Mouse (Mus musculus): ENCODE results near the gene Hoxb1. TPM values are rescaled to one million over a fixed set of nuclear protein-coding genes. Genes with fewer than 3 reads are reported as not detected.

Gene Hoxb1
- polyA plus RNA-seq, 1 experiment from 2014 or later = 0.13 TPM

- ATAC-seq (ENCODE audit: low read depth) = no peak
- Histone ChIP-seq H3K27me3 (replicated peaks; ENCODE audit: control insufficient read depth, insufficient read depth, low read length) (peaks cover 94% of the 10 kb centered on the region), H3K27ac (replicated peaks; ENCODE audit: low read depth, low read length) (no peak overlapping the region; the same call in 1 of the 2 replicates), H3K4me3 (ENCODE audit: low read depth, low read length) (peak overlapping the region; percentile 29), H3K9ac (ENCODE audit: low read depth, low read length) (peak overlapping the region; percentile 56; the same call in 1 of the 2 replicates), H3K36me3 (ENCODE audit: control insufficient read depth, insufficient read depth, low read length) (no peaks in the 10 kb centered on the region), H3K4me1 (ENCODE audit: control insufficient read depth, insufficient read depth, low read length) (no peaks in the 10 kb centered on the region), H3K4me2 (ENCODE audit: low read depth, low read length) (peak overlapping the region; percentile 50), H3K9me3 (ENCODE audit: control insufficient read depth, low read length) (0 out of 2 replicates have a peak, but pooled peaks cover 5% of the 10 kb centered on the region)
- no peak for DNase-seq (ENCODE audit: low spot score)
- 4% methylated on average over 9 of the region's 9 CpGs for WGBS
Measured at GRCm38 (mm10) chr11:96354801-96355311, 10.7 kb upstream of the Hoxb1 start.

DNA sequence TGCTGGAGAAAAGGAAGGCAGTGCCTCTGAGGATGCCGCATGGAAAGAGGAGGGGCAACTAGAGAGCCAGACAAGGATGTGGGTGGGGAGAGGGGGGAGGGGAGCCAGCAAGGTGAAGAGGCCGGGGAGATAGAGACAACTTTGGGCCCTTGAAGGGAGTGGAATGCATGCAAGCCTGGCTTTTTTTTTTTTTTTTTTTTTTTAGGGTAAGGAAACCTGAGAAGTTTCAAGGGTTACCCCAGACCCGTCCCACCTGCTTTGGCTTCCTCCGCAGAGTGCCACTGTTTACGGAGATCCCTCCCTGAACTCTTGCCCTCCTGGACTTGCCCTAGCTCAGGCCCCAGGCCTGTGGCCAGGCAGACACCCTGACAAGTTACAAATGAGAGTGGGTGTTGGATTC is 1.7 kb upstream of the Hoxb1 start:
- ATAC-seq (ENCODE audit: low read depth) (no peak), DNase-seq (ENCODE audit: low spot score) (no peak)
- Histone ChIP-seq H3K4me3 (ENCODE audit: low read depth, low read length) (no peak overlapping the region), H3K4me1 (ENCODE audit: control insufficient read depth, insufficient read depth, low read length) (no peaks in the 10 kb centered on the region), H3K27ac (replicated peaks; ENCODE audit: low read depth, low read length) (no peak overlapping the region), H3K4me2 (ENCODE audit: low read depth, low read length) (no peak overlapping the region), H3K9ac (ENCODE audit: low read depth, low read length) (no peak overlapping the region), H3K9me3 (ENCODE audit: control insufficient read depth, low read length) (0 out of 2 replicates have a peak, but pooled peaks cover 5% of the 10 kb centered on the region), H3K36me3 (ENCODE audit: control insufficient read depth, insufficient read depth, low read length) (no peaks in the 10 kb centered on the region), H3K27me3 (replicated peaks; ENCODE audit: control insufficient read depth, insufficient read depth, low read length) (peaks cover 92% of the 10 kb centered on the region)
- 4% methylated on average over 5 of the region's 5 CpGs for whole genome bisulfite sequencing

DNA sequence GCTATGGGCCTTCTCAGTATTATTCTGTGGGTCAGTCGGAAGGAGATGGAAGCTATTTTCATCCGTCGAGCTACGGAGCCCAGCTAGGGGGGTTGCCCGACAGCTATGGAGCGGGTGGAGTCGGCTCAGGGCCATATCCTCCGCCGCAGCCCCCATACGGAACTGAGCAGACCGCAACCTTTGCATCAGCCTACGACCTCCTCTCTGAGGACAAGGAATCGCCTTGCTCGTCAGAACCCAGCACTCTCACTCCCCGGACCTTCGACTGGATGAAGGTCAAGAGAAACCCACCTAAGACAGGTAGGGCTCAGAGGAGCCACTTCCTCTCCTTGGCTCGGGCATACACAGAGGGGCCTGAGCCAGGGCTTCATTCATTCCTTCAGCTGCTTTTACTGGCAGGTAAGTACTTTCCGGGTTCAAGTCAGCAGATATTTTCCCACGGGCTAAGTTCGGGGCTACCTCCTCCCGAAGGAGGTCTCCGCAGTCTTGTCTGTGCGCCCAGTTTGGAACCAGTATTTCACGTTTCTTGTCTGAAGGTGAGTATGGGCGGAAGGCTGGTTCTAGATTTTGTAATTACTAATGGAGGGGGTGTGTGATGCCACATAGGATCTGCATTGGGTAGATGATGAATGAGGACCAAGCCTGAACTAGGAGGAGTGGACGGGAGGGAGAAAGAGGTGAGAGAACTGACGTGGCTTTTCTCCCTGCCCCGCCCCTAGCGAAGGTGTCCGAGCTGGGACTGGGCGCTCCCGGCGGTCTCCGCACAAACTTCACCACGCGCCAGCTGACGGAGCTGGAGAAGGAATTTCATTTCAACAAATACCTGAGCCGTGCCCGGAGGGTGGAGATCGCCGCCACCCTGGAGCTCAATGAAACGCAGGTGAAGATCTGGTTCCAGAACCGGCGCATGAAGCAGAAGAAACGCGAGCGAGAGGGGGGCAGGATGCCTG is 815 bp downstream of the Hoxb1 start:
- Histone ChIP-seq H3K4me2 (ENCODE audit: low read depth, low read length) (peak overlapping the region; percentile 24; the same call in 1 of the 2 replicates), H3K9ac (ENCODE audit: low read depth, low read length) (no peak overlapping the region), H3K27me3 (replicated peaks; ENCODE audit: control insufficient read depth, insufficient read depth, low read length) (peaks cover 97% of the 10 kb centered on the region), H3K27ac (replicated peaks; ENCODE audit: low read depth, low read length) (no peak overlapping the region), H3K4me3 (ENCODE audit: low read depth, low read length) (no peak overlapping the region), H3K9me3 (ENCODE audit: control insufficient read depth, low read length) (no peaks in the 10 kb centered on the region), H3K4me1 (ENCODE audit: control insufficient read depth, insufficient read depth, low read length) (no peaks in the 10 kb centered on the region), H3K36me3 (ENCODE audit: control insufficient read depth, insufficient read depth, low read length) (no peaks in the 10 kb centered on the region)
- ATAC-seq (ENCODE audit: low read depth) (0 out of 2 replicates have a peak, but pooled peaks have one; percentile 22), DNase-seq (ENCODE audit: low spot score) (peak; percentile 47)
- 2% methylated on average over 44 of the region's 47 CpGs for WGBS

DNA sequence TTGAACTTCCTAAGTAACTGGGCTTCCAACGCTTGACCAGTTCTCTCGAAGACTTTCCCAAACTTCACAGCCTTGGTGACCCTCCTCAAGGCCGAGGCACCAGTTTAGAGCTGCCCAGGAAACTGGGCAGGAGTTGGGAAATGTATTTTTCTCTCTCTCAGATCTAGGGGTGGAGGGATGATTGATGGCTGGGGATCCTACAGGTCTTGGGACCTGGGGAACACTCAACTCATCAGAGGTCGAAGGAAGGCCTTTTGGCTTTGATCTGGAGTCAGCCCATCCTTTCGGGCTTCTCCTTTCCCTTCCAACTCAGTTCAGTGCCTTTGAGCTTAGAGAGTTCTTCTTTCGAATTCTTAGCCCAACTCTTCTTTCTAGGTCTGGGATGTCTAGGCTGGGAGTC is 1.6 kb downstream of the Hoxb1 start:
- Histone ChIP-seq H3K4me1 (ENCODE audit: control insufficient read depth, insufficient read depth, low read length) (no peaks in the 10 kb centered on the region), H3K9ac (ENCODE audit: low read depth, low read length) (no peak overlapping the region), H3K9me3 (ENCODE audit: control insufficient read depth, low read length) (no peaks in the 10 kb centered on the region), H3K27ac (replicated peaks; ENCODE audit: low read depth, low read length) (no peak overlapping the region), H3K27me3 (replicated peaks; ENCODE audit: control insufficient read depth, insufficient read depth, low read length) (peaks cover 97% of the 10 kb centered on the region), H3K4me3 (ENCODE audit: low read depth, low read length) (no peak overlapping the region), H3K4me2 (ENCODE audit: low read depth, low read length) (no peak overlapping the region), H3K36me3 (ENCODE audit: control insufficient read depth, insufficient read depth, low read length) (no peaks in the 10 kb centered on the region)
- WGBS = 16% methylated on average over 6 of the region's 6 CpGs
- DNase-seq (ENCODE audit: low spot score) = no peak
- no peak for ATAC-seq (ENCODE audit: low read depth)

DNA sequence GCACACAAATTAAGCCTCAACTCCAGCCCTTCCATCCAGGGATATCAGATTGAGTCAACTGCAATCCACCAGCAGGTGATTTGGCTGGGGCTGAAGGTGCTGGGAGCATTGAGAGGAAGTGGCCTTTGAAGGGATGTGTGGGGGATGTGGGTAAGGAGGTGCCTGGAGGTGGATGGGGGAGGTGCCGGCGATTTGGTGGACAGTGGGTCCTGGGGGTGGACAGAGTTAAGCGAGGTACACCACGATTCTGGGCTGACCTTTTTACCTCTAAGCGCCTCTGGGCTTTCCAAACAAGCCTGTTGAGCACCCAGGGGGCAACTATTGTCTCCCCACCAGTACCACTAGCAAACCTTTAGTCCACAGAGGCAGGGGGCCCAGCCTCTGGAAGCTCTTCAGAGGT is 3.1 kb downstream of the Hoxb1 start:
- Histone ChIP-seq H3K4me1 (ENCODE audit: control insufficient read depth, insufficient read depth, low read length) (no peaks in the 10 kb centered on the region), H3K27me3 (replicated peaks; ENCODE audit: control insufficient read depth, insufficient read depth, low read length) (peaks cover 99% of the 10 kb centered on the region)
- no peak for ATAC-seq (ENCODE audit: low read depth)

GRCm38 (mm10) chr11:96369140-96369539 is 3.6 kb downstream of the Hoxb1 start:
- H3K36me3 ChIP-seq (ENCODE audit: control insufficient read depth, insufficient read depth, low read length) = no peaks in the 10 kb centered on the region
- H3K9ac ChIP-seq (ENCODE audit: low read depth, low read length) = no peak overlapping the region
- WGBS = 19% methylated on average over 7 of the region's 7 CpGs
- H3K27me3 ChIP-seq (replicated peaks; ENCODE audit: control insufficient read depth, insufficient read depth, low read length) = peaks cover 99% of the 10 kb centered on the region
- H3K4me1 ChIP-seq (ENCODE audit: control insufficient read depth, insufficient read depth, low read length) = no peaks in the 10 kb centered on the region
- H3K4me2 ChIP-seq (ENCODE audit: low read depth, low read length) = no peak overlapping the region
- no peak overlapping the region for H3K27ac ChIP-seq (replicated peaks; ENCODE audit: low read depth, low read length)
- H3K9me3 ChIP-seq (ENCODE audit: control insufficient read depth, low read length) = no peaks in the 10 kb centered on the region
- no peak for DNase-seq (ENCODE audit: low spot score)
- no peak for ATAC-seq (ENCODE audit: low read depth)
- H3K4me3 ChIP-seq (ENCODE audit: low read depth, low read length) = no peak overlapping the region

More for the DNA sequence above, 3.1 kb downstream of the Hoxb1 start:
- no peak overlapping the region for H3K27ac ChIP-seq (replicated peaks; ENCODE audit: low read depth, low read length)
- H3K36me3 ChIP-seq (ENCODE audit: control insufficient read depth, insufficient read depth, low read length) = no peaks in the 10 kb centered on the region
- 21% methylated on average over 5 of the region's 5 CpGs for WGBS
- H3K4me3 ChIP-seq (ENCODE audit: low read depth, low read length) = no peak overlapping the region
- H3K9me3 ChIP-seq (ENCODE audit: control insufficient read depth, low read length) = no peaks in the 10 kb centered on the region
- no peak for DNase-seq (ENCODE audit: low spot score)
- no peak overlapping the region for H3K9ac ChIP-seq (ENCODE audit: low read depth, low read length)
- no peak overlapping the region for H3K4me2 ChIP-seq (ENCODE audit: low read depth, low read length)

DNA sequence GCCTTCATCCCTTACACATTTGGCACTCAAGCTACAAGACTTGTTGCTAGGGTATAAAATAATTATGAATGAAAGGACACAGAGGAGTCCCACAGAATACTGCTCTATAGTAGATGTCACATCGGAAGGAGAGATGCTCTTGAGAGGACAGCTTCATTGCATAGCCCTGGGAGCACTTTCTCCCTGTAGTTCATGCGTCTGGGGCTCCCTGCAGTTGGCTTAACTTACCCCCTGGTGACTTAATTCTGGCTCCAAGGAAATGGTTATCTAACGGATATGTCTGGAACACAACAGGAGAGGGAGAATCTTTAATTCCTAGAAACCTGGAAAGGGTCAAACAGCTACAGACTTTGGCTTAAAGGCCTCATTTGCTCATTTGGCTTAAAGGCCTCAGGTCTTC is 6.2 kb downstream of the Hoxb1 start:
- DNase-seq (ENCODE audit: low spot score) (no peak), ATAC-seq (ENCODE audit: low read depth) (no peak)
- peaks cover 99% of the 10 kb centered on the region for H3K27me3 ChIP-seq (replicated peaks; ENCODE audit: control insufficient read depth, insufficient read depth, low read length)
- no peak overlapping the region for H3K9ac ChIP-seq (ENCODE audit: low read depth, low read length)
- H3K4me1 ChIP-seq (ENCODE audit: control insufficient read depth, insufficient read depth, low read length) = no peaks in the 10 kb centered on the region
- no peak overlapping the region for H3K4me3 ChIP-seq (ENCODE audit: low read depth, low read length)
- no peak overlapping the region for H3K27ac ChIP-seq (replicated peaks; ENCODE audit: low read depth, low read length)
- H3K36me3 ChIP-seq (ENCODE audit: control insufficient read depth, insufficient read depth, low read length) = no peaks in the 10 kb centered on the region
- H3K9me3 ChIP-seq (ENCODE audit: control insufficient read depth, low read length) = no peaks in the 10 kb centered on the region
- H3K4me2 ChIP-seq (ENCODE audit: low read depth, low read length) = no peak overlapping the region
- 12% methylated on average over 3 of the region's 3 CpGs for WGBS

GRCm38 (mm10) chr11:96372519-96372918 is 7.0 kb downstream of the Hoxb1 start:
- no peak overlapping the region for H3K9ac ChIP-seq (ENCODE audit: low read depth, low read length)
- DNase-seq (ENCODE audit: low spot score) (no peak), ATAC-seq (ENCODE audit: low read depth) (no peak)
- peaks cover 97% of the 10 kb centered on the region for H3K27me3 ChIP-seq (replicated peaks; ENCODE audit: control insufficient read depth, insufficient read depth, low read length)
- H3K27ac ChIP-seq (replicated peaks; ENCODE audit: low read depth, low read length) = no peak overlapping the region
- H3K36me3 ChIP-seq (ENCODE audit: control insufficient read depth, insufficient read depth, low read length) = no peaks in the 10 kb centered on the region
- H3K4me1 ChIP-seq (ENCODE audit: control insufficient read depth, insufficient read depth, low read length) = no peaks in the 10 kb centered on the region
- 6% methylated on average over 3 of the region's 3 CpGs for WGBS
- no peaks in the 10 kb centered on the region for H3K9me3 ChIP-seq (ENCODE audit: control insufficient read depth, low read length)
- no peak overlapping the region for H3K4me3 ChIP-seq (ENCODE audit: low read depth, low read length)
- H3K4me2 ChIP-seq (ENCODE audit: low read depth, low read length) = no peak overlapping the region

Measured in embryonic facial prominence, embryonic 14.5 days (tissue).